Mouse (Mus musculus): ENCODE results near the gene 4933411K16Rik. TPM values are rescaled to one million over a fixed set of nuclear protein-coding genes. Genes with fewer than 3 reads are reported as not detected.

Gene 4933411K16Rik
- polyA plus RNA-seq (2014; fragmentation: Nextera tagmentation; extraction: Ambion mirVana): not detected in 2 replicates

- Histone ChIP-seq H3K9me3 (ENCODE audit: control insufficient read depth, low read length) (no peaks in the 10 kb centered on the region), H3K4me2 (ENCODE audit: low read length) (no peak within 1 kb of the TSS), H3K27ac (replicated peaks; ENCODE audit: low read depth, low read length) (no peak within 1 kb of the TSS), H3K4me3 (replicated peaks; ENCODE audit: low read depth, low read length) (no peak within 1 kb of the TSS), H3K27me3 (ENCODE audit: control insufficient read depth, insufficient read depth, low read length) (no peaks in the 10 kb centered on the region), H3K9ac (replicated peaks; ENCODE audit: low read length) (no peak within 1 kb of the TSS), H3K4me1 (ENCODE audit: control insufficient read depth, insufficient read depth, low read length) (no peaks in the 10 kb centered on the region), H3K36me3 (ENCODE audit: control insufficient read depth, insufficient read depth, low read length) (no peaks in the 10 kb centered on the region)
- 74% methylated on average over 4 of the region's 4 CpGs for WGBS
- no peak for ATAC-seq (ENCODE audit: low FRiP score, low TSS enrichment)
- DNase-seq: no peak
Measured at GRCm38 (mm10) chr19:42051948-42052347, at the start of gene 4933411K16Rik. 4933411K16Rik (plus strand) TSS chr19:42052248.

GRCm38 (mm10) chr19:42004258-42004657, 47.8 kb upstream of the 4933411K16Rik start:
- no peaks in the 10 kb centered on the region for H3K27me3 ChIP-seq (ENCODE audit: control insufficient read depth, insufficient read depth, low read length)
- ATAC-seq (ENCODE audit: low FRiP score, low TSS enrichment): no peak
- WGBS: 82% methylated on average over 6 of the region's 6 CpGs

GRCm38 (mm10) chr19:42005616-42006015, 46.4 kb upstream of the 4933411K16Rik start:
- H3K27me3 ChIP-seq (ENCODE audit: control insufficient read depth, insufficient read depth, low read length): no peaks in the 10 kb centered on the region
- no peaks in the 10 kb centered on the region for H3K9me3 ChIP-seq (ENCODE audit: control insufficient read depth, low read length)
- WGBS: 81% methylated on average over 3 of the region's 3 CpGs
- no peak overlapping the region for H3K9ac ChIP-seq (replicated peaks; ENCODE audit: low read length)
- no peak overlapping the region for H3K4me2 ChIP-seq (ENCODE audit: low read length)
- H3K4me3 ChIP-seq (replicated peaks; ENCODE audit: low read depth, low read length): no peak overlapping the region
- H3K36me3 ChIP-seq (ENCODE audit: control insufficient read depth, insufficient read depth, low read length): no peaks in the 10 kb centered on the region
- ATAC-seq (ENCODE audit: low FRiP score, low TSS enrichment) (no peak), DNase-seq (no peak)
- no peaks in the 10 kb centered on the region for H3K4me1 ChIP-seq (ENCODE audit: control insufficient read depth, insufficient read depth, low read length)
- no peak overlapping the region for H3K27ac ChIP-seq (replicated peaks; ENCODE audit: low read depth, low read length)

More at GRCm38 (mm10) chr19:42004258-42004657, 47.8 kb upstream of the 4933411K16Rik start:
- Histone ChIP-seq H3K9ac (replicated peaks; ENCODE audit: low read length) (no peak overlapping the region), H3K4me2 (ENCODE audit: low read length) (no peak overlapping the region), H3K27ac (replicated peaks; ENCODE audit: low read depth, low read length) (no peak overlapping the region), H3K4me3 (replicated peaks; ENCODE audit: low read depth, low read length) (no peak overlapping the region), H3K4me1 (ENCODE audit: control insufficient read depth, insufficient read depth, low read length) (no peaks in the 10 kb centered on the region), H3K9me3 (ENCODE audit: control insufficient read depth, low read length) (no peaks in the 10 kb centered on the region), H3K36me3 (ENCODE audit: control insufficient read depth, insufficient read depth, low read length) (no peaks in the 10 kb centered on the region)
- DNase-seq: no peak

- DNase-seq (no peak), ATAC-seq (ENCODE audit: low FRiP score, low TSS enrichment) (no peak)
- no peak overlapping the region for H3K9ac ChIP-seq (replicated peaks; ENCODE audit: low read length)
- no peak overlapping the region for H3K4me2 ChIP-seq (ENCODE audit: low read length)
- H3K4me1 ChIP-seq (ENCODE audit: control insufficient read depth, insufficient read depth, low read length): no peaks in the 10 kb centered on the region
- H3K9me3 ChIP-seq (ENCODE audit: control insufficient read depth, low read length): no peaks in the 10 kb centered on the region
- no peak overlapping the region for H3K4me3 ChIP-seq (replicated peaks; ENCODE audit: low read depth, low read length)
- H3K27me3 ChIP-seq (ENCODE audit: control insufficient read depth, insufficient read depth, low read length): no peaks in the 10 kb centered on the region
- no peak overlapping the region for H3K27ac ChIP-seq (replicated peaks; ENCODE audit: low read depth, low read length)
- H3K36me3 ChIP-seq (ENCODE audit: control insufficient read depth, insufficient read depth, low read length): no peaks in the 10 kb centered on the region
- 77% methylated on average over 8 of the region's 8 CpGs for WGBS
Measured at GRCm38 (mm10) chr19:42006568-42006967, 45.5 kb upstream of the 4933411K16Rik start.

GRCm38 (mm10) chr19:42008586-42008985, 43.5 kb upstream of the 4933411K16Rik start:
- H3K4me2 ChIP-seq (ENCODE audit: low read length): no peak overlapping the region
- H3K9ac ChIP-seq (replicated peaks; ENCODE audit: low read length): no peak overlapping the region
- no peak overlapping the region for H3K27ac ChIP-seq (replicated peaks; ENCODE audit: low read depth, low read length)
- no peaks in the 10 kb centered on the region for H3K4me1 ChIP-seq (ENCODE audit: control insufficient read depth, insufficient read depth, low read length)
- WGBS: 64% methylated on average over 3 of the region's 3 CpGs
- ATAC-seq (ENCODE audit: low FRiP score, low TSS enrichment) (no peak), DNase-seq (no peak)
- no peaks in the 10 kb centered on the region for H3K36me3 ChIP-seq (ENCODE audit: control insufficient read depth, insufficient read depth, low read length)
- H3K4me3 ChIP-seq (replicated peaks; ENCODE audit: low read depth, low read length): no peak overlapping the region
- H3K27me3 ChIP-seq (ENCODE audit: control insufficient read depth, insufficient read depth, low read length): no peaks in the 10 kb centered on the region
- no peaks in the 10 kb centered on the region for H3K9me3 ChIP-seq (ENCODE audit: control insufficient read depth, low read length)

- ATAC-seq (ENCODE audit: low FRiP score, low TSS enrichment) (no peak), DNase-seq (no peak)
- Histone ChIP-seq H3K9me3 (ENCODE audit: control insufficient read depth, low read length) (no peaks in the 10 kb centered on the region), H3K4me2 (ENCODE audit: low read length) (no peak overlapping the region), H3K27me3 (ENCODE audit: control insufficient read depth, insufficient read depth, low read length) (no peaks in the 10 kb centered on the region), H3K4me1 (ENCODE audit: control insufficient read depth, insufficient read depth, low read length) (no peaks in the 10 kb centered on the region), H3K4me3 (replicated peaks; ENCODE audit: low read depth, low read length) (no peak overlapping the region), H3K27ac (replicated peaks; ENCODE audit: low read depth, low read length) (no peak overlapping the region), H3K9ac (replicated peaks; ENCODE audit: low read length) (no peak overlapping the region), H3K36me3 (ENCODE audit: control insufficient read depth, insufficient read depth, low read length) (no peaks in the 10 kb centered on the region)
- 73% methylated on average over 7 of the region's 7 CpGs for WGBS
Measured at GRCm38 (mm10) chr19:42009067-42009466, 43.0 kb upstream of the 4933411K16Rik start.

GRCm38 (mm10) chr19:42010436-42010835, 41.6 kb upstream of the 4933411K16Rik start:
- no peaks in the 10 kb centered on the region for H3K36me3 ChIP-seq (ENCODE audit: control insufficient read depth, insufficient read depth, low read length)
- no peaks in the 10 kb centered on the region for H3K9me3 ChIP-seq (ENCODE audit: control insufficient read depth, low read length)
- DNase-seq (no peak), ATAC-seq (ENCODE audit: low FRiP score, low TSS enrichment) (no peak)
- H3K4me1 ChIP-seq (ENCODE audit: control insufficient read depth, insufficient read depth, low read length): no peaks in the 10 kb centered on the region
- no peak overlapping the region for H3K27ac ChIP-seq (replicated peaks; ENCODE audit: low read depth, low read length)
- 36% methylated on average over 4 of the region's 4 CpGs for whole genome bisulfite sequencing
- no peaks in the 10 kb centered on the region for H3K27me3 ChIP-seq (ENCODE audit: control insufficient read depth, insufficient read depth, low read length)
- no peak overlapping the region for H3K9ac ChIP-seq (replicated peaks; ENCODE audit: low read length)
- H3K4me3 ChIP-seq (replicated peaks; ENCODE audit: low read depth, low read length): no peak overlapping the region
- no peak overlapping the region for H3K4me2 ChIP-seq (ENCODE audit: low read length)

- no peak for DNase-seq
- Histone ChIP-seq H3K4me2 (ENCODE audit: low read length) (no peak overlapping the region), H3K27me3 (ENCODE audit: control insufficient read depth, insufficient read depth, low read length) (no peaks in the 10 kb centered on the region), H3K9ac (replicated peaks; ENCODE audit: low read length) (no peak overlapping the region), H3K4me1 (ENCODE audit: control insufficient read depth, insufficient read depth, low read length) (no peaks in the 10 kb centered on the region), H3K4me3 (replicated peaks; ENCODE audit: low read depth, low read length) (no peak overlapping the region), H3K27ac (replicated peaks; ENCODE audit: low read depth, low read length) (no peak overlapping the region), H3K9me3 (ENCODE audit: control insufficient read depth, low read length) (no peaks in the 10 kb centered on the region), H3K36me3 (ENCODE audit: control insufficient read depth, insufficient read depth, low read length) (no peaks in the 10 kb centered on the region)
- WGBS: 81% methylated on average over 7 of the region's 7 CpGs
- ATAC-seq (ENCODE audit: low FRiP score, low TSS enrichment): no peak
Measured at GRCm38 (mm10) chr19:42011123-42011522, 40.9 kb upstream of the 4933411K16Rik start.

- WGBS: 88% methylated on average over 3 of the region's 3 CpGs
- Histone ChIP-seq H3K36me3 (ENCODE audit: control insufficient read depth, insufficient read depth, low read length) (no peaks in the 10 kb centered on the region), H3K9ac (replicated peaks; ENCODE audit: low read length) (no peak overlapping the region), H3K4me2 (ENCODE audit: low read length) (no peak overlapping the region), H3K4me1 (ENCODE audit: control insufficient read depth, insufficient read depth, low read length) (no peaks in the 10 kb centered on the region), H3K4me3 (replicated peaks; ENCODE audit: low read depth, low read length) (no peak overlapping the region), H3K27me3 (ENCODE audit: control insufficient read depth, insufficient read depth, low read length) (no peaks in the 10 kb centered on the region), H3K27ac (replicated peaks; ENCODE audit: low read depth, low read length) (no peak overlapping the region), H3K9me3 (ENCODE audit: control insufficient read depth, low read length) (no peaks in the 10 kb centered on the region)
- no peak for DNase-seq
- no peak for ATAC-seq (ENCODE audit: low FRiP score, low TSS enrichment)
Measured at GRCm38 (mm10) chr19:42014231-42014825, 37.7 kb upstream of the 4933411K16Rik start.

All from midbrain, embryonic 14.5 days (tissue).